Mouse (Mus musculus): ENCODE measurements around the gene Dgke. TPM values are rescaled to one million over a fixed set of nuclear protein-coding genes. Genes with fewer than 3 reads are reported as not detected.
A peak's percentile ranks its signal among the peaks of the same experiment; 100 is the strongest.

The Dgke gene
- polyA plus RNA-seq, 1 experiment from 2014 or later = 1.9 TPM

GRCm38 (mm10) chr11:89022120-89022731, 44.4 kb downstream of the Dgke start:
- ATAC-seq (ENCODE audit: low FRiP score, low TSS enrichment) = peak; percentile 70
- H3K4me1 ChIP-seq (replicated peaks; ENCODE audit: control insufficient read depth, insufficient read depth) = no peaks in the 10 kb centered on the region
- no peaks in the 10 kb centered on the region for H3K9me3 ChIP-seq (ENCODE audit: control insufficient read depth, low read length)
- WGBS = 48% methylated on average over 8 of the region's 8 CpGs
- no peak overlapping the region for H3K4me3 ChIP-seq (ENCODE audit: low read depth, low read length)
- H3K27me3 ChIP-seq (ENCODE audit: control insufficient read depth, insufficient read depth, low read length) = no peaks in the 10 kb centered on the region
- TF ChIP-seq EP300 (optimal IDR thresholded peaks at IDR 0.05) (no peak), CTCF (IDR thresholded peaks at IDR 0.05; ENCODE audit: low read depth) (no peak)
- peak overlapping the region; percentile 46 for H3K27ac ChIP-seq (replicated peaks)
- peak; percentile 74 for DNase-seq (ENCODE audit: low spot score)
- H3K36me3 ChIP-seq (ENCODE audit: control insufficient read depth, insufficient read depth, low read length) = peaks cover 15% of the 10 kb centered on the region; the same call in 1 of the 2 replicates
- H3K9ac ChIP-seq (ENCODE audit: low read length) = no peak overlapping the region
- no peak overlapping the region for H3K4me2 ChIP-seq (replicated peaks; ENCODE audit: low read depth)

- Histone ChIP-seq H3K27me3 (ENCODE audit: control insufficient read depth, insufficient read depth, low read length) (no peaks in the 10 kb centered on the region), H3K9ac (ENCODE audit: low read length) (no peak overlapping the region), H3K27ac (replicated peaks) (peak overlapping the region; percentile 58; the same call in 1 of the 2 replicates), H3K4me1 (replicated peaks; ENCODE audit: control insufficient read depth, insufficient read depth) (no peaks in the 10 kb centered on the region), H3K4me2 (replicated peaks; ENCODE audit: low read depth) (no peak overlapping the region), H3K36me3 (ENCODE audit: control insufficient read depth, insufficient read depth, low read length) (peaks cover 15% of the 10 kb centered on the region; the same call in 1 of the 2 replicates), H3K4me3 (ENCODE audit: low read depth, low read length) (no peak overlapping the region), H3K9me3 (ENCODE audit: control insufficient read depth, low read length) (no peaks in the 10 kb centered on the region)
- DNase-seq (ENCODE audit: low spot score) (no peak), ATAC-seq (ENCODE audit: low FRiP score, low TSS enrichment) (no peak)
- TF ChIP-seq CTCF (IDR thresholded peaks at IDR 0.05; ENCODE audit: low read depth) (no peak), EP300 (optimal IDR thresholded peaks at IDR 0.05) (no peak)
- WGBS = 66% methylated on average over 7 of the region's 7 CpGs
Observed at GRCm38 (mm10) chr11:89021687-89022086, 45.0 kb downstream of the Dgke start.

- Histone ChIP-seq H3K4me3 (ENCODE audit: low read depth, low read length) (no peak overlapping the region), H3K9ac (ENCODE audit: low read length) (no peak overlapping the region), H3K27me3 (ENCODE audit: control insufficient read depth, insufficient read depth, low read length) (no peaks in the 10 kb centered on the region), H3K9me3 (ENCODE audit: control insufficient read depth, low read length) (no peaks in the 10 kb centered on the region), H3K27ac (replicated peaks) (peak overlapping the region; percentile 58; the same call in 1 of the 2 replicates), H3K36me3 (ENCODE audit: control insufficient read depth, insufficient read depth, low read length) (peaks cover 19% of the 10 kb centered on the region; the same call in 1 of the 2 replicates), H3K4me2 (replicated peaks; ENCODE audit: low read depth) (no peak overlapping the region), H3K4me1 (replicated peaks; ENCODE audit: control insufficient read depth, insufficient read depth) (no peaks in the 10 kb centered on the region)
- DNase-seq (ENCODE audit: low spot score) = peak; percentile 23
- no peak for ATAC-seq (ENCODE audit: low FRiP score, low TSS enrichment)
- peak; percentile 65 for TF ChIP-seq CTCF (IDR thresholded peaks at IDR 0.05; ENCODE audit: low read depth)
- no peak for TF ChIP-seq EP300 (optimal IDR thresholded peaks at IDR 0.05)
- 75% methylated on average over 9 of the region's 9 CpGs for WGBS
Observed at GRCm38 (mm10) chr11:89020681-89021305, 45.9 kb downstream of the Dgke start.

- H3K4me3 ChIP-seq (ENCODE audit: low read depth, low read length) = no peak overlapping the region
- no peaks in the 10 kb centered on the region for H3K9me3 ChIP-seq (ENCODE audit: control insufficient read depth, low read length)
- H3K27ac ChIP-seq (replicated peaks) = no peak overlapping the region
- H3K4me1 ChIP-seq (replicated peaks; ENCODE audit: control insufficient read depth, insufficient read depth) = no peaks in the 10 kb centered on the region
- DNase-seq (ENCODE audit: low spot score) = no peak
- H3K4me2 ChIP-seq (replicated peaks; ENCODE audit: low read depth) = no peak overlapping the region
- no peak for ATAC-seq (ENCODE audit: low FRiP score, low TSS enrichment)
- H3K9ac ChIP-seq (ENCODE audit: low read length) = no peak overlapping the region
- TF ChIP-seq EP300 (optimal IDR thresholded peaks at IDR 0.05) (no peak), CTCF (IDR thresholded peaks at IDR 0.05; ENCODE audit: low read depth) (no peak)
- peaks cover 22% of the 10 kb centered on the region; the same call in 1 of the 2 replicates for H3K36me3 ChIP-seq (ENCODE audit: control insufficient read depth, insufficient read depth, low read length)
- WGBS = 79% methylated on average over 9 of the region's 9 CpGs
- H3K27me3 ChIP-seq (ENCODE audit: control insufficient read depth, insufficient read depth, low read length) = no peaks in the 10 kb centered on the region
Observed at GRCm38 (mm10) chr11:89017514-89018182, 49.0 kb downstream of the Dgke start.

GRCm38 (mm10) chr11:89012241-89012640, 54.4 kb downstream of the Dgke start:
- no peaks in the 10 kb centered on the region for H3K27me3 ChIP-seq (ENCODE audit: control insufficient read depth, insufficient read depth, low read length)
- no peaks in the 10 kb centered on the region for H3K9me3 ChIP-seq (ENCODE audit: control insufficient read depth, low read length)
- H3K36me3 ChIP-seq (ENCODE audit: control insufficient read depth, insufficient read depth, low read length) = peaks cover 23% of the 10 kb centered on the region
- no peak overlapping the region for H3K4me2 ChIP-seq (replicated peaks; ENCODE audit: low read depth)
- no peaks in the 10 kb centered on the region for H3K4me1 ChIP-seq (replicated peaks; ENCODE audit: control insufficient read depth, insufficient read depth)
- 86% methylated on average over 5 of the region's 5 CpGs for WGBS
- H3K27ac ChIP-seq (replicated peaks) = no peak overlapping the region
- no peak overlapping the region for H3K4me3 ChIP-seq (ENCODE audit: low read depth, low read length)
- TF ChIP-seq EP300 (optimal IDR thresholded peaks at IDR 0.05) (no peak), CTCF (IDR thresholded peaks at IDR 0.05; ENCODE audit: low read depth) (no peak)
- no peak overlapping the region for H3K9ac ChIP-seq (ENCODE audit: low read length)
- DNase-seq (ENCODE audit: low spot score) (no peak), ATAC-seq (ENCODE audit: low FRiP score, low TSS enrichment) (no peak)

All from stomach, postnatal 0 days (tissue).